Mouse (Mus musculus): Measurements from ENCODE around the gene Ppfibp2.

DNA sequence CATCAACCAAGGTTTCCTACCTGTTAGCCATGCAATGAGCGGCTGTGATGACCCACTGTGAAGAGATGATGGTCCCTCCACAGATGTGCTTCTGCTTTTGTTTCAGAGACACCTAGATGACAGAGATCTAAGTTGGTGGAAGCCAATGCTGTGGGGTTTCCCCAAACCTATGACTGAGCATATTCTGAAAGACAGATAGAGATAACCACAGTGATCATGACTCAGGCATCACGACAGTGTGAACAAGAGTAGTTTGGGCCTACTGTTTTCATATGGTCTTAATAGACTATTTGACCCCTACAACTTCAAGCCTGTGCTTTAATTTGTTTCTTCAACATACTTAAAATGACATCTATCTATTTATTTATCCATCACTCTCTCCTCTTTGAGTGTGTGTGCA lies 201.5 kb downstream of the Ppfibp2 start:
- no peak for TF ChIP-seq CTCF (IDR thresholded peaks at IDR 0.05; ENCODE audit: control insufficient read depth, insufficient read depth, insufficient replicate concordance, low read depth, low read length)
- no peak for TF ChIP-seq POLR2A (IDR thresholded peaks at IDR 0.05; ENCODE audit: control insufficient read depth, low read depth, low read length)

All from testis, adult 2 months (tissue).